Mouse (Mus musculus) neural tube, embryonic 10.5 days (tissue): ENCODE measurements around the gene H2-Q1.
"Not testable (repeated sequence)": the region's sequence is repeated elsewhere in the genome, so short reads cannot be mapped to it uniquely, and the experiment has no call there.

Experiments
- DNase-seq: peaks from one replicate; pipeline ENCODE4 v3.0.0-alpha.2; 2017; ENCODE audit warnings: low spot score; ENCODE audit errors: extremely low spot score

The H2-Q1 gene

GRCm38 (mm10) chr17:35320327-35321081, at the start of gene H2-Q1:
Gene H2-Q1 (plus strand): TSS chr17:35320405.
- DNase-seq: peak; percentile 22

GRCm38 (mm10) chr17:35272249-35272648, 48.0 kb upstream of the H2-Q1 start:
- no peak for DNase-seq

- DNase-seq: peak; percentile 86
These were observed 45.4 kb upstream of the H2-Q1 start for GRCm38 (mm10) chr17:35274770-35275169.

- no peak for DNase-seq
These were observed 43.8 kb upstream of the H2-Q1 start for GRCm38 (mm10) chr17:35276304-35276864.

- no peak for DNase-seq
These were observed 42.2 kb upstream of the H2-Q1 start for GRCm38 (mm10) chr17:35278049-35278448.

GRCm38 (mm10) chr17:35278957-35279688, 41.1 kb upstream of the H2-Q1 start:
- no peak for DNase-seq

GRCm38 (mm10) chr17:35280276-35280675, 39.9 kb upstream of the H2-Q1 start:
- no peak for DNase-seq

- DNase-seq: no peak
These were observed 34.8 kb upstream of the H2-Q1 start for GRCm38 (mm10) chr17:35285431-35285830.

GRCm38 (mm10) chr17:35295796-35296195, 24.4 kb upstream of the H2-Q1 start:
- DNase-seq: peak; percentile 53

GRCm38 (mm10) chr17:35300261-35300945, 19.8 kb upstream of the H2-Q1 start:
- DNase-seq: not testable (repeated sequence)

GRCm38 (mm10) chr17:35301645-35302258, 18.5 kb upstream of the H2-Q1 start:
- DNase-seq: peak; percentile 84

GRCm38 (mm10) chr17:35303271-35303670, 16.9 kb upstream of the H2-Q1 start:
- DNase-seq: no peak

- no peak for DNase-seq
These were observed 16.4 kb upstream of the H2-Q1 start for GRCm38 (mm10) chr17:35303756-35304350.

- no peak for DNase-seq
These were observed 15.7 kb upstream of the H2-Q1 start for GRCm38 (mm10) chr17:35304478-35304877.

GRCm38 (mm10) chr17:35304921-35305320, 15.3 kb upstream of the H2-Q1 start:
- DNase-seq: not testable (repeated sequence)

- no peak for DNase-seq
These were observed 1.5 kb upstream of the H2-Q1 start for GRCm38 (mm10) chr17:35318671-35319070.

GRCm38 (mm10) chr17:35325124-35325523, 4.9 kb downstream of the H2-Q1 start:
- DNase-seq: not testable (repeated sequence)

GRCm38 (mm10) chr17:35326000-35326399, 5.8 kb downstream of the H2-Q1 start:
- not testable (repeated sequence) for DNase-seq

- not testable (repeated sequence) for DNase-seq
These were observed 9.5 kb downstream of the H2-Q1 start for GRCm38 (mm10) chr17:35329714-35330113.

GRCm38 (mm10) chr17:35331546-35331945, 11.3 kb downstream of the H2-Q1 start:
- not testable (repeated sequence) for DNase-seq
